In genomic region chr11:79519299-79519698, GRCm38 (mm10) we compare ENCODE assay signal across 19 mouse cellular contexts. TPM values are rescaled to one million over a fixed set of nuclear protein-coding genes. Genes with fewer than 3 reads are reported as not detected.
DNase-seq lines count a peak whose midpoint lies in the region; ATAC-seq and TF ChIP-seq lines count a peak whose summit lies in the region.
"Had no signal": no experiment of that assay in that cellular context is flagged by ENCODE, and none has a peak within 500 bp of the region (broad histone marks: within the 10 kb centered on the region; RNA-seq: fewer than 3 reads in every experiment).

No protein-coding gene starts in this region.

- H3K27ac ChIP-seq in layer of hippocampus, adult 2 months, result peak overlapping the region; percentile 71
- peak overlapping the region; percentile 84 for H3K27ac ChIP-seq in embryonic fibroblast, embryonic 13.5 days (ENCODE audit: insufficient read depth, low read length)
- H3K27ac ChIP-seq: forebrain, embryonic 10.5 days; heart, embryonic 10.5 days; hindbrain, embryonic 13.5 days; midbrain, embryonic 15.5 days had no signal

- H3K79me2 ChIP-seq in C2C12 (ENCODE audit: control insufficient read depth, insufficient read depth), result peaks cover 13% of the 10 kb centered on the region
- H3K79me2 ChIP-seq in myocyte (ENCODE audit: control insufficient read depth, insufficient read depth), result no peaks in the 10 kb centered on the region

- H3K79me3 ChIP-seq in C2C12 (ENCODE audit: low read depth), result no peaks in the 10 kb centered on the region

- no peak for DNase-seq in layer of hippocampus, adult 2 months (ENCODE audit: low spot score in 2 of 2)
- no peak for DNase-seq in layer of hippocampus, adult 11-12 months (ENCODE audit: low spot score)
- DNase-seq in kidney, postnatal 25 days, result no peak
- DNase-seq: adrenal gland, adult 8-10 months; cerebellum, postnatal 10 days; embryo, embryonic 11 days; kidney, postnatal 4 days had no signal

- H3K36me3 ChIP-seq in C2C12 (ENCODE audit: control insufficient read depth, insufficient read depth) (peaks cover 8% of the 10 kb centered on the region), myocyte (ENCODE audit: control insufficient read depth, insufficient read depth) (no peaks in the 10 kb centered on the region)
- H3K36me3 ChIP-seq: heart, embryonic 10.5 days; hindbrain, embryonic 13.5 days; midbrain, embryonic 15.5 days had no signal

- peaks cover 6% of the 10 kb centered on the region for H3K4me1 ChIP-seq in embryonic fibroblast, embryonic 13.5 days (ENCODE audit: control insufficient read depth, insufficient read depth, low read length)
- H3K4me1 ChIP-seq: forebrain, embryonic 10.5 days; heart, embryonic 10.5 days; hindbrain, embryonic 13.5 days; midbrain, embryonic 15.5 days had no signal

- no peak for TF ChIP-seq POLR2A in embryonic fibroblast, embryonic 13.5 days (IDR thresholded peaks at IDR 0.05; ENCODE audit: low read depth, low read length)
- TF ChIP-seq POLR2A in myocyte (IDR thresholded peaks at IDR 0.05; ENCODE audit: insufficient read length, low read depth), result no peak

- H3K4me2 ChIP-seq in myocyte (ENCODE audit: low read depth), result peak overlapping the region; percentile 60
- H3K4me2 ChIP-seq: hindbrain, embryonic 13.5 days; midbrain, embryonic 15.5 days had no signal

- no peak for TF ChIP-seq CTCF in layer of hippocampus, adult 2 months (conservative IDR thresholded peaks at IDR 0.05)
- TF ChIP-seq CTCF in C2C12 (IDR thresholded peaks at IDR 0.05; ENCODE audit: control insufficient read depth, insufficient read depth, insufficient read length), result no peak
- TF ChIP-seq CTCF in embryonic fibroblast, embryonic 13.5 days (IDR thresholded peaks at IDR 0.05; ENCODE audit: borderline replicate concordance, insufficient read depth, low read length), result no peak

- no peak overlapping the region for H3ac ChIP-seq in C2C12 (ENCODE audit: control insufficient read depth, insufficient read length, low read depth)
- H3ac ChIP-seq in myocyte (ENCODE audit: control insufficient read depth, insufficient read length), result no peak overlapping the region

- H3K27me3 ChIP-seq in C2C12 (ENCODE audit: control insufficient read depth, insufficient read depth, insufficient read length), result no peaks in the 10 kb centered on the region
- no peaks in the 10 kb centered on the region for H3K27me3 ChIP-seq in myocyte (ENCODE audit: control insufficient read depth, insufficient read depth, insufficient read length)
- H3K27me3 ChIP-seq: hindbrain, embryonic 13.5 days; midbrain, embryonic 15.5 days; Patski had no signal

- no peak overlapping the region; the same call in 1 of the 2 replicates for H3K4me3 ChIP-seq in layer of hippocampus, adult 2 months
- no peak overlapping the region for H3K4me3 ChIP-seq in C2C12 (ENCODE audit: insufficient read depth, poor library complexity, severe bottlenecking)
- no peak overlapping the region for H3K4me3 ChIP-seq in embryonic fibroblast, embryonic 13.5 days (ENCODE audit: insufficient read depth, low read length)
- no peak overlapping the region for H3K4me3 ChIP-seq in myocyte
- H3K4me3 ChIP-seq: forebrain, embryonic 10.5 days; heart, embryonic 10.5 days; hindbrain, embryonic 13.5 days; midbrain, embryonic 15.5 days had no signal

- no peak for ATAC-seq in erythroid progenitor cell, adult 5-6 weeks (replicated peaks; ENCODE audit: low FRiP score, poor library complexity, severe bottlenecking)
- ATAC-seq: midbrain, embryonic 15.5 days; Patski had no signal

TF ChIP-seq in C2C12, 6 proteins besides CTCF, POLR2A, EP300 and RAD21:
- TF ChIP-seq MYOG (IDR thresholded peaks at IDR 0.05; ENCODE audit: control insufficient read depth, extremely low read depth, insufficient read length) (no peak), MAX (IDR thresholded peaks at IDR 0.05) (peak; percentile 47), MYOD1 (IDR thresholded peaks at IDR 0.05; ENCODE audit: control insufficient read depth, insufficient read length, low read depth) (no peak), USF1 (IDR thresholded peaks at IDR 0.05; ENCODE audit: low read depth) (peak; percentile 31), FOSL1 (IDR thresholded peaks at IDR 0.05; ENCODE audit: insufficient read depth, low read length, poor library complexity, severe bottlenecking) (no peak), CEBPB (IDR thresholded peaks at IDR 0.05; ENCODE audit: low read depth) (no peak)
TF ChIP-seq in C2C12: peak in this region for 2.

TF ChIP-seq in myocyte, 11 proteins besides CTCF, POLR2A, EP300 and RAD21:
- TF ChIP-seq TCF12 (IDR thresholded peaks at IDR 0.05; ENCODE audit: insufficient read depth, poor library complexity, severe bottlenecking), result no peak
- no peak for TF ChIP-seq USF1 (IDR thresholded peaks at IDR 0.05; ENCODE audit: low read depth)
- TF ChIP-seq MYOD1 (IDR thresholded peaks at IDR 0.05; ENCODE audit: control insufficient read depth in 1 of 3, insufficient read length in 2 of 3, low read depth in 2 of 3), result no peak
- no peak for TF ChIP-seq MAX (IDR thresholded peaks at IDR 0.05; ENCODE audit: low read depth)
- no peak for TF ChIP-seq CEBPB (IDR thresholded peaks at IDR 0.05; ENCODE audit: insufficient read depth, poor library complexity, severe bottlenecking)
- no peak for TF ChIP-seq REST (IDR thresholded peaks at IDR 0.05; ENCODE audit: insufficient read depth, insufficient read length)
- TF ChIP-seq E2F4 (IDR thresholded peaks at IDR 0.05; ENCODE audit: insufficient read depth), result no peak
- TF ChIP-seq POLR2AphosphoS2 (IDR thresholded peaks at IDR 0.05; ENCODE audit: insufficient read length, low read depth), result no peak
- TF ChIP-seq MYOG (IDR thresholded peaks at IDR 0.05; ENCODE audit: control insufficient read depth in 1 of 3, insufficient read depth in 1 of 3, insufficient read length in 2 of 3, low read depth in 2 of 3), result no peak
- TF ChIP-seq TCF3 (IDR thresholded peaks at IDR 0.05; ENCODE audit: insufficient read length, low read depth), result no peak
- TF ChIP-seq SRF (IDR thresholded peaks at IDR 0.05; ENCODE audit: control insufficient read depth, insufficient read length, low read depth), result no peak

RNA-seq across cellular contexts. Expression of gene Evi2b, which starts 4.3 kb away (rescaled TPM):
- under 1 TPM; 0.37 to 0.38 TPM for total RNA-seq in layer of hippocampus, adult 2 months (2021)
- polyA plus RNA-seq in C2C12 (2012; fragmentation: generic; extraction: Trizol) (0.30 TPM), myocyte (2012; fragmentation: generic; extraction: Trizol) (0.26 TPM)
- polyA plus RNA-seq in embryonic fibroblast, embryonic 13.5 days (2011; ENCODE audit: insufficient read length, low read depth, missing spikeins), result 0.43 and 1.4 TPM in 2 replicates
- total RNA-seq in erythroid progenitor cell, adult 5-6 weeks (2015; ENCODE audit: low replicate concordance), result 63.3 and 115 TPM in 2 replicates
- total RNA-seq in erythroid progenitor cell, adult 5-6 weeks (2017; ENCODE audit: low replicate concordance), result 12.8 and 18.7 TPM in 2 replicates
- polyA plus RNA-seq: hindbrain, embryonic 13.5 days; midbrain, embryonic 15.5 days had no signal

RNA-seq across cellular contexts. Expression of gene Evi2, which starts 11.1 kb away (rescaled TPM):
- not detected for total RNA-seq in layer of hippocampus, adult 2 months (2021)
- polyA plus RNA-seq in C2C12 (2012; fragmentation: generic; extraction: Trizol), result 0.07 TPM
- polyA plus RNA-seq in embryonic fibroblast, embryonic 13.5 days (2011; ENCODE audit: insufficient read length, low read depth, missing spikeins), result not detected in 2 replicates
- 0.06 TPM for polyA plus RNA-seq in myocyte (2012; fragmentation: generic; extraction: Trizol)
- 5.8 and 30.2 TPM in 2 replicates for total RNA-seq in erythroid progenitor cell, adult 5-6 weeks (2015; ENCODE audit: low replicate concordance)
- total RNA-seq in erythroid progenitor cell, adult 5-6 weeks (2017; ENCODE audit: low replicate concordance), result 1.3 and 4.7 TPM in 2 replicates
- total RNA-seq: forebrain, postnatal 0 days; left cerebral cortex, postnatal 25 days had no signal
- polyA plus RNA-seq: Patski had no signal

RNA-seq across cellular contexts. Expression of gene Evi2a, which starts 11.1 kb away (rescaled TPM):
- 10 to 100 TPM; 17.3 to 21.2 TPM for total RNA-seq in layer of hippocampus, adult 2 months (2021)
- polyA plus RNA-seq in C2C12 (2012; fragmentation: generic; extraction: Trizol), result 12.9 TPM
- 3.3 and 4.2 TPM in 2 replicates for polyA plus RNA-seq in embryonic fibroblast, embryonic 13.5 days (2011; ENCODE audit: insufficient read length, low read depth, missing spikeins)
- 10.7 TPM for polyA plus RNA-seq in myocyte (2012; fragmentation: generic; extraction: Trizol)
- total RNA-seq in erythroid progenitor cell, adult 5-6 weeks (2015; ENCODE audit: low replicate concordance), result 10.8 and 34.8 TPM in 2 replicates
- 11.3 and 16.3 TPM in 2 replicates for total RNA-seq in erythroid progenitor cell, adult 5-6 weeks (2017; ENCODE audit: low replicate concordance)

RNA-seq across cellular contexts. Expression of gene Omg, which starts 15.4 kb away (rescaled TPM):
- 10 to 100 TPM; 86.0 to 89.5 TPM for total RNA-seq in layer of hippocampus, adult 2 months (2021)
- polyA plus RNA-seq in C2C12 (2012; fragmentation: generic; extraction: Trizol) (0.16 TPM), myocyte (2012; fragmentation: generic; extraction: Trizol) (0.05 TPM)
- polyA plus RNA-seq in embryonic fibroblast, embryonic 13.5 days (2011; ENCODE audit: insufficient read length, low read depth, missing spikeins), result not detected in 2 replicates
- not detected in 2 replicates for total RNA-seq in erythroid progenitor cell, adult 5-6 weeks (2015; ENCODE audit: low replicate concordance)
- not detected in 2 replicates for total RNA-seq in erythroid progenitor cell, adult 5-6 weeks (2017; ENCODE audit: low replicate concordance)
- polyA plus RNA-seq: gonadal fat pad, adult 2 months; Patski had no signal
